Mouse (Mus musculus): ENCODE measurements around the gene Rbfox3.

Rbfox3 gene

GRCm38 (mm10) chr11:118493458-118493857 is 417.9 kb downstream of the Rbfox3 start:
- DNase-seq: no peak

GRCm38 (mm10) chr11:118491230-118491629 is 420.2 kb downstream of the Rbfox3 start:
- no peak for DNase-seq

GRCm38 (mm10) chr11:118490566-118491218 is 420.7 kb downstream of the Rbfox3 start:
- no peak for DNase-seq

GRCm38 (mm10) chr11:118488907-118489270 is 422.5 kb downstream of the Rbfox3 start:
- no peak for DNase-seq

- no peak for DNase-seq
Observed at GRCm38 (mm10) chr11:118488191-118488906, 423.0 kb downstream of the Rbfox3 start.

GRCm38 (mm10) chr11:118486881-118487772 is 424.3 kb downstream of the Rbfox3 start:
- peak; percentile 49 for DNase-seq

- peak; percentile 34 for DNase-seq
Observed at GRCm38 (mm10) chr11:118486281-118486680, 425.1 kb downstream of the Rbfox3 start.

GRCm38 (mm10) chr11:118485780-118486179 is 425.6 kb downstream of the Rbfox3 start:
- DNase-seq: no peak

- peak; percentile 24 for DNase-seq
Observed at GRCm38 (mm10) chr11:118485338-118485737, 426.1 kb downstream of the Rbfox3 start.

GRCm38 (mm10) chr11:118484169-118484568 is 427.2 kb downstream of the Rbfox3 start:
- DNase-seq: peak; percentile 71

- peak; percentile 17 for DNase-seq
Observed at GRCm38 (mm10) chr11:118481751-118482150, 429.6 kb downstream of the Rbfox3 start.

- DNase-seq: peak; percentile 20
Observed at GRCm38 (mm10) chr11:118481231-118481630, 430.2 kb downstream of the Rbfox3 start.

GRCm38 (mm10) chr11:118479776-118480175 is 431.6 kb downstream of the Rbfox3 start:
- no peak for DNase-seq

GRCm38 (mm10) chr11:118476396-118477373 is 434.7 kb downstream of the Rbfox3 start, which contains the start of gene Engase:
Gene Engase (plus strand): TSS chr11:118476829.
- DNase-seq: peak; percentile 95

GRCm38 (mm10) chr11:118475496-118476083 is 435.8 kb downstream of the Rbfox3 start:
- no peak for DNase-seq

- DNase-seq: no peak
Observed at GRCm38 (mm10) chr11:118473842-118474500, 437.4 kb downstream of the Rbfox3 start.

GRCm38 (mm10) chr11:118473161-118473560 is 438.2 kb downstream of the Rbfox3 start:
- no peak for DNase-seq

GRCm38 (mm10) chr11:118471676-118472075 is 439.7 kb downstream of the Rbfox3 start:
- no peak for DNase-seq

- no peak for DNase-seq
Observed at GRCm38 (mm10) chr11:118470234-118470966, 441.0 kb downstream of the Rbfox3 start.

GRCm38 (mm10) chr11:118469509-118470160 is 441.8 kb downstream of the Rbfox3 start:
- no peak for DNase-seq

Measured in cerebellum, adult 11-12 months (tissue).